Mouse (Mus musculus) liver, embryonic 14.5 days (tissue): ENCODE data around the gene Tubb3.

Source experiments
- CTCF ChIP-seq: IDR thresholded peaks from 2 replicates; pipeline ENCODE4 v1.5.1; 2016; ENCODE audit warnings: antibody characterized with exemption, low read depth, control low read depth
- EP300 ChIP-seq: IDR thresholded peaks from 2 replicates; pipeline ENCODE4 v1.6.1; 2016; ENCODE audit warnings: antibody characterized with exemption, low read depth

DNA sequence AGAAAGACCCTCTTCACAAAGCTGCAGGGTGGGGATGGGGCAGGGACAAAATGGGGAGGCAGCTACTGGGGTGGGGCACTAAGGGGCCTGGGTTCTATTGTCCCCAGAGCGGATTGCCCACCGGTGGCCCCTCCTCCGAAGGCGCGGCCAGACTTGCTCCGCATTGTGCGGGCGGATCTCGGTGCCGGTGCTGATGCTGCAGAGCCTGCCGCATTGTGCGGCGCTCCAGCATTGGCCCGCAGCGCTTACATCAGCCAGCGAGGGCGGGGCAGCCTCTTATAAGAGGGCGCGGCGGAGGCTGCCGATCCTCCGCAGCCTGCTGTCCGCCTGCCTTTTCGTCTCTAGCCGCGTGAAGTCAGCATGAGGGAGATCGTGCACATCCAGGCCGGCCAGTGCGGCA lies at the start of gene Tubb3:
- no peak for TF ChIP-seq CTCF
- no peak for TF ChIP-seq EP300
